In genomic region chr12:112207163-112207562, GRCm38 (mm10) we compare ENCODE assay signal across 20 mouse cellular contexts.
DNase-seq lines count a peak whose midpoint lies in the region; ATAC-seq lines count a peak whose summit lies in the region.
"Had no signal": no experiment of that assay in that cellular context is flagged by ENCODE, and none has a peak within 500 bp of the region (broad histone marks: within the 10 kb centered on the region; RNA-seq: fewer than 3 reads in every experiment).

No protein-coding gene starts in this region.

- H3K36me3 ChIP-seq in forebrain, embryonic 10.5 days (replicated peaks) = no peaks in the 10 kb centered on the region
- no peaks in the 10 kb centered on the region for H3K36me3 ChIP-seq in forebrain, embryonic 11.5 days (ENCODE audit: control insufficient read depth, insufficient read depth, low read length)
- no peaks in the 10 kb centered on the region for H3K36me3 ChIP-seq in midbrain, embryonic 11.5 days (ENCODE audit: control insufficient read depth, insufficient read depth, low read length)
- no peaks in the 10 kb centered on the region for H3K36me3 ChIP-seq in midbrain, embryonic 16.5 days (ENCODE audit: control insufficient read depth, insufficient read depth, low read length)
- no peaks in the 10 kb centered on the region for H3K36me3 ChIP-seq in hindbrain, embryonic 14.5 days (replicated peaks; ENCODE audit: control insufficient read depth, insufficient read depth)
- H3K36me3 ChIP-seq in neural tube, embryonic 14.5 days (ENCODE audit: control insufficient read depth, insufficient read depth, low read length) = no peaks in the 10 kb centered on the region
- H3K36me3 ChIP-seq: limb, embryonic 12.5 days; neural tube, embryonic 12.5 days had no signal

- H3K27me3 ChIP-seq in forebrain, embryonic 10.5 days (ENCODE audit: poor library complexity, severe bottlenecking) = peaks cover 28% of the 10 kb centered on the region
- no peaks in the 10 kb centered on the region for H3K27me3 ChIP-seq in forebrain, embryonic 11.5 days (ENCODE audit: control insufficient read depth, insufficient read depth, low read length)
- H3K27me3 ChIP-seq in midbrain, embryonic 11.5 days (ENCODE audit: control insufficient read depth, insufficient read depth, low read length) = no peaks in the 10 kb centered on the region
- H3K27me3 ChIP-seq in midbrain, embryonic 16.5 days (ENCODE audit: control insufficient read depth, insufficient read depth, low read depth, low read length) = no peaks in the 10 kb centered on the region
- no peaks in the 10 kb centered on the region for H3K27me3 ChIP-seq in hindbrain, embryonic 14.5 days (ENCODE audit: control insufficient read depth, insufficient read depth, low read length)
- no peaks in the 10 kb centered on the region; the same call in 1 of the 2 replicates for H3K27me3 ChIP-seq in neural tube, embryonic 14.5 days (ENCODE audit: control insufficient read depth, insufficient read depth, low read length)

- H3K27ac ChIP-seq in forebrain, embryonic 10.5 days = peak overlapping the region; percentile 62
- no peak overlapping the region for H3K27ac ChIP-seq in forebrain, embryonic 11.5 days (ENCODE audit: low read depth, low read length)
- H3K27ac ChIP-seq in midbrain, embryonic 11.5 days (ENCODE audit: low read depth, low read length) = peak overlapping the region; percentile 42; the same call in 1 of the 2 replicates
- H3K27ac ChIP-seq in midbrain, embryonic 16.5 days (ENCODE audit: low read length) = no peak overlapping the region
- H3K27ac ChIP-seq in hindbrain, embryonic 14.5 days = no peak overlapping the region
- H3K27ac ChIP-seq in neural tube, embryonic 14.5 days (ENCODE audit: low read depth, low read length) = no peak overlapping the region; the same call in 1 of the 2 replicates
- H3K27ac ChIP-seq: heart, adult 2 months; limb, embryonic 12.5 days; liver, embryonic 14.5 days; macrophage; neural tube, embryonic 12.5 days had no signal

- no peak for DNase-seq in forebrain, embryonic 10.5 days (ENCODE audit: extremely low spot score, low spot score)
- DNase-seq in forebrain, embryonic 11.5 days (ENCODE audit: low spot score) = no peak
- no peak for DNase-seq in midbrain, embryonic 11.5 days (ENCODE audit: low spot score, missing footprints)
- no peak for DNase-seq in hindbrain, embryonic 14.5 days (ENCODE audit: low spot score)
- no peak for DNase-seq in heart, adult 11 months
- DNase-seq: adrenal gland, adult 2 months; gastrocnemius, postnatal 14 days; heart, adult 2 months; right cerebral cortex, postnatal 14 days; spleen, adult 18-20 months; thymus, adult 18-20 months; thymus, postnatal 4 days had no signal

- no peaks in the 10 kb centered on the region for H3K9me3 ChIP-seq in forebrain, embryonic 10.5 days
- no peaks in the 10 kb centered on the region for H3K9me3 ChIP-seq in forebrain, embryonic 11.5 days (ENCODE audit: control insufficient read depth, low read length)
- H3K9me3 ChIP-seq in midbrain, embryonic 11.5 days (ENCODE audit: control insufficient read depth, low read length) = no peaks in the 10 kb centered on the region
- no peaks in the 10 kb centered on the region for H3K9me3 ChIP-seq in midbrain, embryonic 16.5 days (replicated peaks; ENCODE audit: control insufficient read depth, low read length, poor library complexity, severe bottlenecking)
- no peaks in the 10 kb centered on the region for H3K9me3 ChIP-seq in hindbrain, embryonic 14.5 days (ENCODE audit: control insufficient read depth, low read length)
- H3K9me3 ChIP-seq in neural tube, embryonic 14.5 days (ENCODE audit: control insufficient read depth, low read length) = no peaks in the 10 kb centered on the region
- H3K9me3 ChIP-seq: limb, embryonic 12.5 days; neural tube, embryonic 12.5 days had no signal

- peaks cover 44% of the 10 kb centered on the region for H3K4me1 ChIP-seq in forebrain, embryonic 10.5 days
- peaks cover 6% of the 10 kb centered on the region; the same call in 1 of the 2 replicates for H3K4me1 ChIP-seq in forebrain, embryonic 11.5 days (replicated peaks; ENCODE audit: control insufficient read depth, insufficient read depth, low read length)
- peaks cover 9% of the 10 kb centered on the region for H3K4me1 ChIP-seq in midbrain, embryonic 11.5 days (ENCODE audit: control insufficient read depth, insufficient read depth, low read length)
- H3K4me1 ChIP-seq in midbrain, embryonic 16.5 days (ENCODE audit: control insufficient read depth, insufficient read depth, low read length) = peaks cover 22% of the 10 kb centered on the region
- peaks cover 16% of the 10 kb centered on the region; the same call in 1 of the 2 replicates for H3K4me1 ChIP-seq in hindbrain, embryonic 14.5 days (replicated peaks; ENCODE audit: control insufficient read depth, insufficient read depth, low read length)
- no peaks in the 10 kb centered on the region for H3K4me1 ChIP-seq in neural tube, embryonic 14.5 days (ENCODE audit: control insufficient read depth, insufficient read depth, low read length)

- no peak for ATAC-seq in forebrain, embryonic 11.5 days (replicated peaks; ENCODE audit: low FRiP score)
- peak; percentile 22; the same call in 1 of the 2 replicates for ATAC-seq in midbrain, embryonic 11.5 days (ENCODE audit: low FRiP score)
- ATAC-seq in midbrain, embryonic 16.5 days = no peak; the same call in 1 of the 2 replicates
- ATAC-seq in hindbrain, embryonic 14.5 days (ENCODE audit: low FRiP score) = peak; percentile 41; the same call in 1 of the 2 replicates
- peak; percentile 22; the same call in 1 of the 2 replicates for ATAC-seq in neural tube, embryonic 14.5 days (ENCODE audit: low read depth)
- no peak for ATAC-seq in megakaryocyte-erythroid progenitor cell, adult 5-6 weeks (replicated peaks; ENCODE audit: low FRiP score, low TSS enrichment, poor library complexity, severe bottlenecking)
- ATAC-seq: intestine, postnatal 0 days had no signal

- H3K4me2 ChIP-seq in forebrain, embryonic 11.5 days (ENCODE audit: low read depth, low read length, severe bottlenecking) = no peak overlapping the region
- H3K4me2 ChIP-seq in midbrain, embryonic 11.5 days = no peak overlapping the region
- H3K4me2 ChIP-seq in midbrain, embryonic 16.5 days (ENCODE audit: low read length) = no peak overlapping the region
- H3K4me2 ChIP-seq in hindbrain, embryonic 14.5 days (replicated peaks) = no peak overlapping the region
- no peak overlapping the region for H3K4me2 ChIP-seq in neural tube, embryonic 14.5 days (ENCODE audit: low read depth, low read length)
- H3K4me2 ChIP-seq: limb, embryonic 12.5 days; neural tube, embryonic 12.5 days had no signal

- no peak overlapping the region for H3K4me3 ChIP-seq in forebrain, embryonic 10.5 days
- H3K4me3 ChIP-seq in forebrain, embryonic 11.5 days (ENCODE audit: low read depth, low read length) = no peak overlapping the region
- no peak overlapping the region for H3K4me3 ChIP-seq in midbrain, embryonic 11.5 days (ENCODE audit: low read depth, low read length)
- no peak overlapping the region for H3K4me3 ChIP-seq in midbrain, embryonic 16.5 days (ENCODE audit: low read depth, low read length)
- H3K4me3 ChIP-seq in hindbrain, embryonic 14.5 days (replicated peaks; ENCODE audit: low read length) = no peak overlapping the region
- H3K4me3 ChIP-seq in neural tube, embryonic 14.5 days (ENCODE audit: low read depth, low read length) = no peak overlapping the region
- H3K4me3 ChIP-seq: heart, adult 2 months; limb, embryonic 12.5 days; neural tube, embryonic 12.5 days had no signal

- H3K9ac ChIP-seq in forebrain, embryonic 11.5 days (ENCODE audit: low read length) = no peak overlapping the region
- no peak overlapping the region for H3K9ac ChIP-seq in midbrain, embryonic 11.5 days (ENCODE audit: low read length)
- H3K9ac ChIP-seq in midbrain, embryonic 16.5 days (ENCODE audit: low read depth, low read length) = no peak overlapping the region
- no peak overlapping the region for H3K9ac ChIP-seq in hindbrain, embryonic 14.5 days
- H3K9ac ChIP-seq in neural tube, embryonic 14.5 days (replicated peaks; ENCODE audit: low read depth, low read length) = no peak overlapping the region
- H3K9ac ChIP-seq: limb, embryonic 12.5 days; liver, embryonic 14.5 days; neural tube, embryonic 12.5 days had no signal

- 88% methylated on average over 2 of the region's 2 CpGs for WGBS in forebrain, embryonic 10.5 days
- WGBS in forebrain, embryonic 11.5 days = 68% methylated on average over 2 of the region's 2 CpGs
- 64% methylated on average over 2 of the region's 2 CpGs for WGBS in midbrain, embryonic 11.5 days
- WGBS in midbrain, embryonic 16.5 days = 55% methylated on average over 2 of the region's 2 CpGs
- WGBS in hindbrain, embryonic 14.5 days = 66% methylated on average over 2 of the region's 2 CpGs
- WGBS in neural tube, embryonic 14.5 days = 70% methylated on average over 2 of the region's 2 CpGs

Comparison
In these comparisons a context has a peak if more than half of its experiments do, and no peak if none do; other contexts are left out.
1. H3K27ac ChIP-seq: peak in forebrain, embryonic 10.5 days (single experiment) and midbrain, embryonic 11.5 days (single experiment); none in forebrain, embryonic 11.5 days (single experiment), midbrain, embryonic 16.5 days (single experiment), hindbrain, embryonic 14.5 days (single experiment) and neural tube, embryonic 14.5 days (single experiment).
2. ATAC-seq: peak in midbrain, embryonic 11.5 days (single experiment), hindbrain, embryonic 14.5 days (single experiment) and neural tube, embryonic 14.5 days (single experiment); none in forebrain, embryonic 11.5 days (single experiment), midbrain, embryonic 16.5 days (single experiment) and megakaryocyte-erythroid progenitor cell, adult 5-6 weeks (single experiment).